Mouse (Mus musculus): ENCODE data around the gene Lingo2. TPM values are rescaled to one million over a fixed set of nuclear protein-coding genes. Genes with fewer than 3 reads are reported as not detected.

The Lingo2 gene
- polyA plus RNA-seq, 1 experiment from 2014 or later = 40.5 TPM

- no peaks in the 10 kb centered on the region for H3K27me3 ChIP-seq
- H3K9me3 ChIP-seq = no peaks in the 10 kb centered on the region
- H3K4me2 ChIP-seq = no peak overlapping the region
- no peaks in the 10 kb centered on the region for H3K36me3 ChIP-seq
- ATAC-seq (ENCODE audit: low FRiP score) = no peak
- no peak overlapping the region for H3K27ac ChIP-seq
- H3K9ac ChIP-seq = no peak overlapping the region
- no peaks in the 10 kb centered on the region for H3K4me1 ChIP-seq (replicated peaks)
- H3K4me3 ChIP-seq = no peak overlapping the region
- 92% methylated on average over 2 of the region's 2 CpGs for WGBS
Observed at GRCm38 (mm10) chr4:36038742-36039141, 912.8 kb downstream of the Lingo2 start.

- Histone ChIP-seq H3K9me3 (no peaks in the 10 kb centered on the region), H3K4me1 (replicated peaks) (no peaks in the 10 kb centered on the region), H3K9ac (no peak overlapping the region), H3K27me3 (no peaks in the 10 kb centered on the region), H3K27ac (no peak overlapping the region), H3K36me3 (no peaks in the 10 kb centered on the region), H3K4me2 (no peak overlapping the region), H3K4me3 (no peak overlapping the region)
- no peak for ATAC-seq (ENCODE audit: low FRiP score)
- WGBS = 84% methylated on average over 5 of the region's 5 CpGs
Observed at GRCm38 (mm10) chr4:36032039-36032438, 919.5 kb downstream of the Lingo2 start.

- H3K4me3 ChIP-seq = no peak overlapping the region
- 77% methylated on average over 4 of the region's 4 CpGs for WGBS
- no peak overlapping the region for H3K9ac ChIP-seq
- no peak overlapping the region for H3K27ac ChIP-seq
- H3K4me2 ChIP-seq = no peak overlapping the region
- no peaks in the 10 kb centered on the region for H3K36me3 ChIP-seq
- H3K27me3 ChIP-seq = no peaks in the 10 kb centered on the region
- ATAC-seq (ENCODE audit: low FRiP score) = no peak
- no peaks in the 10 kb centered on the region for H3K9me3 ChIP-seq
- H3K4me1 ChIP-seq (replicated peaks) = no peaks in the 10 kb centered on the region
Observed at GRCm38 (mm10) chr4:36014181-36014580, 937.4 kb downstream of the Lingo2 start.

GRCm38 (mm10) chr4:35992005-35992763 is 959.4 kb downstream of the Lingo2 start:
- ATAC-seq (ENCODE audit: low FRiP score) = no peak
- Histone ChIP-seq H3K4me3 (no peak overlapping the region), H3K27ac (no peak overlapping the region), H3K27me3 (no peaks in the 10 kb centered on the region), H3K36me3 (no peaks in the 10 kb centered on the region), H3K4me2 (no peak overlapping the region), H3K9ac (no peak overlapping the region), H3K9me3 (no peaks in the 10 kb centered on the region), H3K4me1 (replicated peaks) (no peaks in the 10 kb centered on the region)
- 83% methylated on average over 2 of the region's 2 CpGs for WGBS

GRCm38 (mm10) chr4:35986012-35986411 is 965.5 kb downstream of the Lingo2 start:
- Histone ChIP-seq H3K27ac (no peak overlapping the region), H3K4me1 (replicated peaks) (no peaks in the 10 kb centered on the region), H3K9ac (no peak overlapping the region), H3K27me3 (no peaks in the 10 kb centered on the region), H3K36me3 (no peaks in the 10 kb centered on the region), H3K4me2 (no peak overlapping the region), H3K9me3 (no peaks in the 10 kb centered on the region), H3K4me3 (no peak overlapping the region)
- ATAC-seq (ENCODE audit: low FRiP score) = no peak
- 83% methylated on average over 6 of the region's 6 CpGs for WGBS

- ATAC-seq (ENCODE audit: low FRiP score) = no peak
- Histone ChIP-seq H3K9me3 (no peaks in the 10 kb centered on the region), H3K4me3 (no peak overlapping the region), H3K4me2 (no peak overlapping the region), H3K36me3 (no peaks in the 10 kb centered on the region), H3K9ac (no peak overlapping the region), H3K27me3 (no peaks in the 10 kb centered on the region), H3K27ac (no peak overlapping the region), H3K4me1 (replicated peaks) (no peaks in the 10 kb centered on the region)
- WGBS = 39% methylated on average over 4 of the region's 4 CpGs
Observed at GRCm38 (mm10) chr4:35963532-35963931, 988.0 kb downstream of the Lingo2 start.

GRCm38 (mm10) chr4:35951894-35952293 is 999.7 kb downstream of the Lingo2 start:
- Histone ChIP-seq H3K27ac (no peak overlapping the region), H3K36me3 (no peaks in the 10 kb centered on the region), H3K9me3 (no peaks in the 10 kb centered on the region), H3K27me3 (no peaks in the 10 kb centered on the region), H3K9ac (no peak overlapping the region), H3K4me3 (no peak overlapping the region), H3K4me1 (replicated peaks) (no peaks in the 10 kb centered on the region), H3K4me2 (no peak overlapping the region)
- ATAC-seq (ENCODE audit: low FRiP score) = no peak

- Histone ChIP-seq H3K4me1 (replicated peaks) (no peaks in the 10 kb centered on the region), H3K27me3 (no peaks in the 10 kb centered on the region), H3K4me3 (no peak overlapping the region), H3K9ac (no peak overlapping the region), H3K27ac (no peak overlapping the region), H3K4me2 (no peak overlapping the region), H3K36me3 (no peaks in the 10 kb centered on the region), H3K9me3 (no peaks in the 10 kb centered on the region)
- no peak for ATAC-seq (ENCODE audit: low FRiP score)
- WGBS = 90% methylated on average over 3 of the region's 3 CpGs
Observed at GRCm38 (mm10) chr4:35951251-35951650, 1000.3 kb downstream of the Lingo2 start.

- no peaks in the 10 kb centered on the region for H3K36me3 ChIP-seq
- no peak overlapping the region for H3K4me2 ChIP-seq
- ATAC-seq (ENCODE audit: low FRiP score) = no peak
- H3K9ac ChIP-seq = no peak overlapping the region
- no peaks in the 10 kb centered on the region for H3K27me3 ChIP-seq
- no peak overlapping the region for H3K27ac ChIP-seq
- WGBS = 27% methylated on average over 4 of the region's 4 CpGs
- H3K9me3 ChIP-seq = no peaks in the 10 kb centered on the region
- no peak overlapping the region for H3K4me3 ChIP-seq
- H3K4me1 ChIP-seq (replicated peaks) = no peaks in the 10 kb centered on the region
Observed at GRCm38 (mm10) chr4:35934056-35934661, 1017.4 kb downstream of the Lingo2 start.

- no peak overlapping the region for H3K27ac ChIP-seq
- no peaks in the 10 kb centered on the region for H3K4me1 ChIP-seq (replicated peaks)
- H3K36me3 ChIP-seq = no peaks in the 10 kb centered on the region
- WGBS = 30% methylated on average over 2 of the region's 2 CpGs
- H3K9ac ChIP-seq = no peak overlapping the region
- H3K27me3 ChIP-seq = no peaks in the 10 kb centered on the region
- H3K4me2 ChIP-seq = no peak overlapping the region
- peak; percentile 36; the same call in 1 of the 2 replicates for ATAC-seq (ENCODE audit: low FRiP score)
- no peak overlapping the region for H3K4me3 ChIP-seq
- no peaks in the 10 kb centered on the region for H3K9me3 ChIP-seq
Observed at GRCm38 (mm10) chr4:35927722-35928121, 1023.8 kb downstream of the Lingo2 start.

GRCm38 (mm10) chr4:35917453-35917852 is 1034.1 kb downstream of the Lingo2 start:
- Histone ChIP-seq H3K9ac (no peak overlapping the region), H3K36me3 (no peaks in the 10 kb centered on the region), H3K27me3 (no peaks in the 10 kb centered on the region), H3K4me2 (no peak overlapping the region), H3K27ac (no peak overlapping the region), H3K4me1 (replicated peaks) (no peaks in the 10 kb centered on the region), H3K4me3 (no peak overlapping the region), H3K9me3 (no peaks in the 10 kb centered on the region)
- ATAC-seq (ENCODE audit: low FRiP score) = no peak
- 86% methylated on average over 3 of the region's 3 CpGs for WGBS

- Histone ChIP-seq H3K27ac (no peak overlapping the region), H3K4me2 (no peak overlapping the region), H3K36me3 (no peaks in the 10 kb centered on the region), H3K9ac (no peak overlapping the region), H3K27me3 (no peaks in the 10 kb centered on the region), H3K4me3 (no peak overlapping the region), H3K4me1 (replicated peaks) (no peaks in the 10 kb centered on the region), H3K9me3 (no peaks in the 10 kb centered on the region)
- 0 out of 2 replicates have a peak, but pooled peaks have one; percentile 57 for ATAC-seq (ENCODE audit: low FRiP score)
- WGBS = 48% methylated on average over 1 of the region's 1 CpGs
Observed at GRCm38 (mm10) chr4:35897769-35898564, 1053.6 kb downstream of the Lingo2 start.

Data from hindbrain, embryonic 13.5 days (tissue).